Mouse (Mus musculus): Measurements from ENCODE around the gene 1700034J05Rik. TPM values are rescaled to one million over a fixed set of nuclear protein-coding genes. Genes with fewer than 3 reads are reported as not detected.

1700034J05Rik gene
- polyA plus RNA-seq, 1 experiment = 188 TPM

DNA sequence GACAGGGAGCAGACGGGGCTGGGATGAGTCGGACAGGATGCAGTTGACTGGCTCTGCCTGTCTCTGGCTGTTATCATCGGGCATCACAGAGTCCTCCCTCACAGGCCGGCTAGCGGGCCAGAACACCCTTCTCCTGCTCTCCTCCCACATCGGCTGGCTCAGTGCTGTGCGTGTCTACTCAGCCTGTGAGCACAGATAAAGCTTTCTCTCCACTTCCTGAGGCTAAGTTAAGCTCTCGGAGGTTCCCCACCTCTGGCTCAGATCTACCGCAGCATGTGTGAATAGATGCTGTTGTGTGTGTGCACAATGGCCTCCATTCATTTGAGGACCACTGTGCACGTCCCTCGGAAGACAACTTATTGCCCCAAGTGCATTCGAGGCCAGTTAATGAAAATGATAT, 1.7 kb upstream of the 1700034J05Rik start:
- Histone ChIP-seq H3K4me1 (ENCODE audit: control insufficient read depth, insufficient read depth, low read length) (peaks cover 12% of the 10 kb centered on the region), H3K4me3 (ENCODE audit: control insufficient read depth, low read depth, low read length) (no peak overlapping the region), H3K27me3 (ENCODE audit: control insufficient read depth, insufficient read depth, low read length) (no peaks in the 10 kb centered on the region), H3K36me3 (ENCODE audit: control insufficient read depth, insufficient read depth, low read length) (no peaks in the 10 kb centered on the region; the same call in none of the 2 replicates), H3K27ac (ENCODE audit: control insufficient read depth, insufficient read depth, low read depth, low read length) (no peak overlapping the region)
- TF ChIP-seq POLR2A (IDR thresholded peaks at IDR 0.05; ENCODE audit: control insufficient read depth, low read depth, low read length) (no peak), CTCF (IDR thresholded peaks at IDR 0.05; ENCODE audit: control insufficient read depth, insufficient read depth, insufficient replicate concordance, low read depth, low read length) (no peak)

DNA sequence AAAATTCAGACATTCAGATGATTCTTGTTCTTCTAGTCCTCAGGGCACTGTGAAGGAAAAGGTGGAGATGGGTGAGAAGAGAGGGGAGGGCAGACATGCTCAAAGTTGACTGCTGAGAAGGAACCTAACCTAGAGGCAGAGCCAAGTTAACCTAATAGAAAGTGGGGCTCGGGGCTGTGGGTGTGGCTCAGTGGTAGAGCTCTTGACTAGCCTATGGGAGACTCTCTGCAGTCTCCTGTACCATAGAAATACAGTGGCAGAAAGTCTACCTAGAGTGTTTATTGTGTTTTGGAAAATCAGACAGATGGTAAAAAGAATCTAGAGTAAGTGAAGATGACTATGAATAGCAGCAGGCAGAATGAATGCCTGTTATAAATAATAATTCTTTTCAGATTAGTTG, 1.3 kb upstream of the 1700034J05Rik start:
- TF ChIP-seq CTCF (IDR thresholded peaks at IDR 0.05; ENCODE audit: control insufficient read depth, insufficient read depth, insufficient replicate concordance, low read depth, low read length) (no peak), POLR2A (IDR thresholded peaks at IDR 0.05; ENCODE audit: control insufficient read depth, low read depth, low read length) (no peak)
- Histone ChIP-seq H3K36me3 (ENCODE audit: control insufficient read depth, insufficient read depth, low read length) (no peaks in the 10 kb centered on the region; the same call in none of the 2 replicates), H3K27ac (ENCODE audit: control insufficient read depth, insufficient read depth, low read depth, low read length) (no peak overlapping the region), H3K27me3 (ENCODE audit: control insufficient read depth, insufficient read depth, low read length) (no peaks in the 10 kb centered on the region), H3K4me1 (ENCODE audit: control insufficient read depth, insufficient read depth, low read length) (peaks cover 12% of the 10 kb centered on the region), H3K4me3 (ENCODE audit: control insufficient read depth, low read depth, low read length) (no peak overlapping the region)

DNA sequence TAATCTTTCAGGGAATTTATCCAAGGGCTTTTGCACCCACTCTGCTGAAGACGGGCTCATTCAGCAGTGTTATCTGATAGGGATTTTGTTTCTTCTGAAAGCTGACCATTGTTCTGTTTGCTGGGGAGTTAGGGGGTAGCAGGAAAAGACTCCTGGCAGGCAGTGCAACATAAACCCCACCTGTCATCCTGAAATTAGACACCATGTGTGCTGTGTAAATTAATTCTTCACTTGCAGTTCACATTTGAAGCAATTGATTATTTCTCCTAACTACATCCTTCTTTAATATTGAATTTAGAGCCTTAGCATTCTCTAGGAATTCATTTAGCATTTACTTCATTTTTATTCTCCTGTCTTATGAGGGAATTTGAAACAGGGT, 3.8 kb downstream of the 1700034J05Rik start:
- no peak overlapping the region for H3K4me3 ChIP-seq (ENCODE audit: control insufficient read depth, low read depth, low read length)
- no peaks in the 10 kb centered on the region; the same call in none of the 2 replicates for H3K36me3 ChIP-seq (ENCODE audit: control insufficient read depth, insufficient read depth, low read length)
- no peaks in the 10 kb centered on the region for H3K27me3 ChIP-seq (ENCODE audit: control insufficient read depth, insufficient read depth, low read length)
- no peak overlapping the region for H3K27ac ChIP-seq (ENCODE audit: control insufficient read depth, insufficient read depth, low read depth, low read length)
- no peak for TF ChIP-seq POLR2A (IDR thresholded peaks at IDR 0.05; ENCODE audit: control insufficient read depth, low read depth, low read length)
- no peak for TF ChIP-seq CTCF (IDR thresholded peaks at IDR 0.05; ENCODE audit: control insufficient read depth, insufficient read depth, insufficient replicate concordance, low read depth, low read length)
- H3K4me1 ChIP-seq (ENCODE audit: control insufficient read depth, insufficient read depth, low read length) = peaks cover 14% of the 10 kb centered on the region

DNA sequence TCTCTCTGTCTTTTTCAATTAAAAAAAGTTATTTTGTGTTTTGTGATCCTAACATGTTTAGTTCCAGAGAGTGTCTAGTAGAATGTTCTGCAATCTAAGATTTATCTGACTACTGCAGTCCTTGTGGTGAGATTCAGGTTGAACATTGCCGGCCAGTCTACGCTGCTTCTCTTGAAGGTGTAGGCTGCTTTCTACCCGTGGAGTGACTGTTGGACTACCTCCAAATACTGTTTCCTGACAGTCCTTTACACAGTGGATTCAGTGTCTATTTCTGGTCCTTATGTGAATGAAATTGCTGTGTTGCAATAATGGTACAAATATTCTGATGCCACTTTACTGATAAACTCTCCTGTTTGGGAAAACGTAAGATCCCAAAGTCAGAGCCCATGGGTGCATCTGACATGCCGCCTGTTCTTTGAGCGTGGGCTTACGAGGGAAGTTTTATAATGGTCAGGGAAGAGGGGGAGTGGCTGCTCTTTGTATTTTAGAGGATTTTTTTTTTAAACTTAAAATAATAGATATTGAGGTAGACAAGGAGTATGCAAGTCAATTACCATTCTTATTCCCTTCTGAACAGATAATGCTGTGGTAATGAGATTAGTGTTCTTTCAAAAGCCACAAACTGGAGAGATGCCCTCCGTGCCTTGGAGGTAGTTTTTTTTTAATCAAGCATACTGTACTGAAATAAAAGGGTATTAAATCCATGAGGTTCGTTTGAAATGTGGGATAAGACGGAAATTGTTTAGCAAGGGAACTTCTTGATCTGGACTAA, 4.4 kb downstream of the 1700034J05Rik start:
- H3K4me1 ChIP-seq (ENCODE audit: control insufficient read depth, insufficient read depth, low read length) = peaks cover 12% of the 10 kb centered on the region
- no peak overlapping the region for H3K4me3 ChIP-seq (ENCODE audit: control insufficient read depth, low read depth, low read length)
- TF ChIP-seq CTCF (IDR thresholded peaks at IDR 0.05; ENCODE audit: control insufficient read depth, insufficient read depth, insufficient replicate concordance, low read depth, low read length) (no peak), POLR2A (IDR thresholded peaks at IDR 0.05; ENCODE audit: control insufficient read depth, low read depth, low read length) (no peak)
- no peak overlapping the region for H3K27ac ChIP-seq (ENCODE audit: control insufficient read depth, insufficient read depth, low read depth, low read length)
- H3K36me3 ChIP-seq (ENCODE audit: control insufficient read depth, insufficient read depth, low read length) = no peaks in the 10 kb centered on the region; the same call in none of the 2 replicates
- H3K27me3 ChIP-seq (ENCODE audit: control insufficient read depth, insufficient read depth, low read length) = no peaks in the 10 kb centered on the region

DNA sequence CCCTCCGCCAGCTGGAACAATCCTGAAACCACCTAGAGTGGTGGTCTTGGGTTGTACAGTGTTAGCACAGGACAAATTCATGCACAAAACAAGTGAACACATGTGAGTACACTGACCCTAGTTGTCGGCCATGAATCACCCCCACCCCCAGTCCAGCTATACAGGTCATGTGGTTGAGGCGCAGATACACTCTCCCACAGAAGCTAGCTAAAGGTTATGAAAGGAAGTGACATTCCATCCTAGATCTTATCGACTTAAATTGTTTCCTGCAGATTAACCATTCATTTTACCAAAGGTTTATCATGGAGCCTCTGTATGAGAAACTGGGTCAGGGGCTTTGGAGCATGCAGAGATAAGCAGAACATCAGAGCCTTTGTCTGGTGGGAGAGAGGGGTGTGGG, 7.0 kb downstream of the 1700034J05Rik start:
- Histone ChIP-seq H3K27ac (ENCODE audit: control insufficient read depth, insufficient read depth, low read depth, low read length) (no peak overlapping the region), H3K4me1 (ENCODE audit: control insufficient read depth, insufficient read depth, low read length) (peaks cover 6% of the 10 kb centered on the region), H3K36me3 (ENCODE audit: control insufficient read depth, insufficient read depth, low read length) (no peaks in the 10 kb centered on the region), H3K4me3 (ENCODE audit: control insufficient read depth, low read depth, low read length) (no peak overlapping the region), H3K27me3 (ENCODE audit: control insufficient read depth, insufficient read depth, low read length) (no peaks in the 10 kb centered on the region)
- no peak for TF ChIP-seq CTCF (IDR thresholded peaks at IDR 0.05; ENCODE audit: control insufficient read depth, insufficient read depth, insufficient replicate concordance, low read depth, low read length)
- TF ChIP-seq POLR2A (IDR thresholded peaks at IDR 0.05; ENCODE audit: control insufficient read depth, low read depth, low read length) = no peak

DNA sequence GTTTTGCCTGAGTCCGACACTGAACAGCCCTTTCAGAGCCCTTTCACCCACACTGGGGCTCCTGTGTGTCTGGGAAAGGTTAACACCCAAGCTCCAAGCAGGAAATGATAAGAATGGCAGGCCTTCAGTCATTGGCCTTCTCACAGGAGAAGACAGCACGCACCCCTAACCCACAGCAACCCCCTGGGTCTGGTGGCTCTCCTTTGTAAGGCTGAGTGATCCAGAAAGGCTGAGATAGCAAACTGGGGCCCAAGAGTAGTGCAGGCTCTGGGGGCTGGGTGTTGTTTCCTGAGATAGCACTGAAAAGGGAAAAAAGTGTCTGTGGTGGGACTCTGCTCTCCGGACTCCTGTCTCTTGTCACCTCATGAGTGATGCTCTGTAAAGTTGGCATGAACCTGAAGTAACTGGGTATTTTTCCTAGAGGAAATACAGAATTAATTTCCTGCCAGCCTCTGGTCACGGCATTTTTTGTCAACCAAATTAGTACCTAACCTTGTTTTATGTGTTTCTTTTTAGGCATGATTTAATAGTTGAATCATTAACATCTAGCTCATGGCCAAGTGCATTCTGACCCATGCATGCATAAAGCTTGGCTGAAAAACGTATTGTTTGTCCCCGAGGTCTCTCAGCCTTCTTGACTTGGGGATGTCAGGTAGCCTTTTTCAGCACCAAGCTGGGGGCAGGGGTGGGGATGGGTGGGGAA, 7.7 kb downstream of the 1700034J05Rik start:
- no peak for TF ChIP-seq POLR2A (IDR thresholded peaks at IDR 0.05; ENCODE audit: control insufficient read depth, low read depth, low read length)
- TF ChIP-seq CTCF (IDR thresholded peaks at IDR 0.05; ENCODE audit: control insufficient read depth, insufficient read depth, insufficient replicate concordance, low read depth, low read length) = no peak
- no peak overlapping the region for H3K4me3 ChIP-seq (ENCODE audit: control insufficient read depth, low read depth, low read length)
- H3K27me3 ChIP-seq (ENCODE audit: control insufficient read depth, insufficient read depth, low read length) = no peaks in the 10 kb centered on the region
- H3K4me1 ChIP-seq (ENCODE audit: control insufficient read depth, insufficient read depth, low read length) = peaks cover 6% of the 10 kb centered on the region
- no peak overlapping the region for H3K27ac ChIP-seq (ENCODE audit: control insufficient read depth, insufficient read depth, low read depth, low read length)
- H3K36me3 ChIP-seq (ENCODE audit: control insufficient read depth, insufficient read depth, low read length) = no peaks in the 10 kb centered on the region

DNA sequence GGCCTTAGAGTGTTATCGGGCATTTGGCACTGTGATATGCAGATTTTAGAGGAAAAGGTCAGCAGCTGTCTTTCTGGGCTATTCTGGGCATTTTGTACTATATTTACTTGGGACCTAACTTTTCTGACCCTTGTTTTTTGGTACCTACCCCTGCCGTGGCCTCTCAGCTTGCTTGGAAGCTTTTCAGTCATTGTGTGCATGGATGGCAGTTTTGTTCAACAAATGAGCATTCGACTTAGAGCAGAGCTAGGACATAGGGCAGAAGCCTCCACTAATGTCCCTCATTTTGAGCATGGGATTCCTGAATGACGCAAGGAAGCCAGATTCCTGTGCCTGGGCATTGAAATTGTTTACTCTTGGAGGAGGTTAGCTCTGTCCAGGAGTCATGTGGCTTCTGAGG, 9.4 kb downstream of the 1700034J05Rik start:
- Histone ChIP-seq H3K27me3 (ENCODE audit: control insufficient read depth, insufficient read depth, low read length) (no peaks in the 10 kb centered on the region), H3K4me3 (ENCODE audit: control insufficient read depth, low read depth, low read length) (no peak overlapping the region), H3K36me3 (ENCODE audit: control insufficient read depth, insufficient read depth, low read length) (no peaks in the 10 kb centered on the region), H3K27ac (ENCODE audit: control insufficient read depth, insufficient read depth, low read depth, low read length) (no peak overlapping the region), H3K4me1 (ENCODE audit: control insufficient read depth, insufficient read depth, low read length) (peaks cover 6% of the 10 kb centered on the region)
- TF ChIP-seq POLR2A (IDR thresholded peaks at IDR 0.05; ENCODE audit: control insufficient read depth, low read depth, low read length) = no peak
- no peak for TF ChIP-seq CTCF (IDR thresholded peaks at IDR 0.05; ENCODE audit: control insufficient read depth, insufficient read depth, insufficient replicate concordance, low read depth, low read length)
